Mouse (Mus musculus) megakaryocyte, embryonic 14.5 days (primary cell): ENCODE data around the gene Ptafr.

Experiments used
- FLI1 ChIP-seq: IDR thresholded peaks from 2 replicates; pipeline ENCODE4 v1.6.1; 2012; ENCODE audit warnings: low read length, inconsistent platforms, mixed read lengths
- GATA1 ChIP-seq: IDR thresholded peaks from 3 replicates; pipeline ENCODE4 v1.6.1; 2012; ENCODE audit warnings: mixed read lengths, low read length, inconsistent platforms, borderline replicate concordance

DNA sequence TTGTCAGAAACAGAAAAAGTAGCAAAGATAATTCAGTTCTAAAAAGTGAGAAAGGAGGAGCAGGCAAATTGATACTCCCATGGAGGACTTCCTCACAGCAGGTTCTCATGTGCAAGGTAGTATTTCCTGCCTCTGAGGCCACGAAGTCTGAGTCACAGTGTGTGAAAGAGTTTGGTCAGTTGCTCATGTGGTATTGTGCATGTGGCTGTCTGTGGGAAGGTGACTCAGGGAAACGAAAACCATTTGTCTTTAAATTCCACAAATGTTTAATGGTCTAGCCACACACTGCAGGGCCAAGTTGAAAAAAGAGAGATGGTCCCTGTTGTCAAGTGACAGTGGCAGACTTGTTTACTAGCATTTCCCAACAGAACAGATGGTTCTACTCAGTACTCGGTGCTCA lies 24.6 kb downstream of the Ptafr start:
- TF ChIP-seq GATA1 (no peak), FLI1 (no peak)
